Mouse (Mus musculus): Measurements from ENCODE around the gene Ift57. TPM values are rescaled to one million over a fixed set of nuclear protein-coding genes. Genes with fewer than 3 reads are reported as not detected.

The Ift57 gene
- polyA plus RNA-seq, 1 experiment from 2014 or later: 43.7 TPM

GRCm38 (mm10) chr16:49806920-49807319 lies 107.9 kb downstream of the Ift57 start:
- Histone ChIP-seq H3K4me3 (ENCODE audit: low read depth, low read length) (no peak overlapping the region), H3K27me3 (ENCODE audit: control insufficient read depth, insufficient read depth, low read depth, low read length) (no peaks in the 10 kb centered on the region), H3K9ac (ENCODE audit: low read depth, low read length) (no peak overlapping the region), H3K27ac (ENCODE audit: low read length) (no peak overlapping the region), H3K4me1 (ENCODE audit: control insufficient read depth, insufficient read depth, low read length) (peaks cover 8% of the 10 kb centered on the region), H3K4me2 (ENCODE audit: low read length) (no peak overlapping the region), H3K9me3 (replicated peaks; ENCODE audit: control insufficient read depth, low read length, poor library complexity, severe bottlenecking) (no peaks in the 10 kb centered on the region), H3K36me3 (ENCODE audit: control insufficient read depth, insufficient read depth, low read length) (no peaks in the 10 kb centered on the region)
- ATAC-seq: no peak
- WGBS: 87% methylated on average over 10 of the region's 10 CpGs

GRCm38 (mm10) chr16:49807419-49807841 lies 108.4 kb downstream of the Ift57 start:
- Histone ChIP-seq H3K9me3 (replicated peaks; ENCODE audit: control insufficient read depth, low read length, poor library complexity, severe bottlenecking) (no peaks in the 10 kb centered on the region), H3K36me3 (ENCODE audit: control insufficient read depth, insufficient read depth, low read length) (no peaks in the 10 kb centered on the region), H3K9ac (ENCODE audit: low read depth, low read length) (no peak overlapping the region), H3K27me3 (ENCODE audit: control insufficient read depth, insufficient read depth, low read depth, low read length) (no peaks in the 10 kb centered on the region), H3K4me1 (ENCODE audit: control insufficient read depth, insufficient read depth, low read length) (peaks cover 8% of the 10 kb centered on the region), H3K4me2 (ENCODE audit: low read length) (no peak overlapping the region), H3K27ac (ENCODE audit: low read length) (no peak overlapping the region), H3K4me3 (ENCODE audit: low read depth, low read length) (no peak overlapping the region)
- 77% methylated on average over 7 of the region's 7 CpGs for WGBS
- no peak for ATAC-seq

GRCm38 (mm10) chr16:49807862-49808430 lies 108.9 kb downstream of the Ift57 start:
- WGBS: 78% methylated on average over 18 of the region's 18 CpGs
- no peaks in the 10 kb centered on the region for H3K36me3 ChIP-seq (ENCODE audit: control insufficient read depth, insufficient read depth, low read length)
- no peaks in the 10 kb centered on the region for H3K9me3 ChIP-seq (replicated peaks; ENCODE audit: control insufficient read depth, low read length, poor library complexity, severe bottlenecking)
- no peak overlapping the region for H3K27ac ChIP-seq (ENCODE audit: low read length)
- ATAC-seq: no peak
- peaks cover 8% of the 10 kb centered on the region for H3K4me1 ChIP-seq (ENCODE audit: control insufficient read depth, insufficient read depth, low read length)
- no peak overlapping the region for H3K4me3 ChIP-seq (ENCODE audit: low read depth, low read length)
- no peaks in the 10 kb centered on the region for H3K27me3 ChIP-seq (ENCODE audit: control insufficient read depth, insufficient read depth, low read depth, low read length)
- no peak overlapping the region for H3K4me2 ChIP-seq (ENCODE audit: low read length)
- no peak overlapping the region for H3K9ac ChIP-seq (ENCODE audit: low read depth, low read length)

- Histone ChIP-seq H3K4me1 (ENCODE audit: control insufficient read depth, insufficient read depth, low read length) (no peaks in the 10 kb centered on the region), H3K4me2 (ENCODE audit: low read length) (no peak overlapping the region), H3K36me3 (ENCODE audit: control insufficient read depth, insufficient read depth, low read length) (no peaks in the 10 kb centered on the region), H3K4me3 (ENCODE audit: low read depth, low read length) (no peak overlapping the region), H3K9me3 (replicated peaks; ENCODE audit: control insufficient read depth, low read length, poor library complexity, severe bottlenecking) (no peaks in the 10 kb centered on the region), H3K9ac (ENCODE audit: low read depth, low read length) (no peak overlapping the region), H3K27ac (ENCODE audit: low read length) (no peak overlapping the region), H3K27me3 (ENCODE audit: control insufficient read depth, insufficient read depth, low read depth, low read length) (no peaks in the 10 kb centered on the region)
- WGBS: 80% methylated on average over 2 of the region's 2 CpGs
- ATAC-seq: no peak
These were observed 112.9 kb downstream of the Ift57 start for GRCm38 (mm10) chr16:49811897-49812296.

- H3K9ac ChIP-seq (ENCODE audit: low read depth, low read length): no peak overlapping the region
- ATAC-seq: no peak
These were observed 114.0 kb downstream of the Ift57 start for GRCm38 (mm10) chr16:49812821-49813616.

GRCm38 (mm10) chr16:49814419-49814818 lies 115.4 kb downstream of the Ift57 start:
- Histone ChIP-seq H3K36me3 (ENCODE audit: control insufficient read depth, insufficient read depth, low read length) (no peaks in the 10 kb centered on the region), H3K4me2 (ENCODE audit: low read length) (no peak overlapping the region), H3K27ac (ENCODE audit: low read length) (no peak overlapping the region), H3K27me3 (ENCODE audit: control insufficient read depth, insufficient read depth, low read depth, low read length) (no peaks in the 10 kb centered on the region), H3K9ac (ENCODE audit: low read depth, low read length) (no peak overlapping the region), H3K9me3 (replicated peaks; ENCODE audit: control insufficient read depth, low read length, poor library complexity, severe bottlenecking) (no peaks in the 10 kb centered on the region), H3K4me3 (ENCODE audit: low read depth, low read length) (no peak overlapping the region), H3K4me1 (ENCODE audit: control insufficient read depth, insufficient read depth, low read length) (no peaks in the 10 kb centered on the region)
- no peak for ATAC-seq
- 82% methylated on average over 4 of the region's 4 CpGs for WGBS

More at GRCm38 (mm10) chr16:49812821-49813616, 114.0 kb downstream of the Ift57 start:
- H3K9me3 ChIP-seq (replicated peaks; ENCODE audit: control insufficient read depth, low read length, poor library complexity, severe bottlenecking): no peaks in the 10 kb centered on the region
- no peak overlapping the region for H3K4me2 ChIP-seq (ENCODE audit: low read length)
- WGBS: 77% methylated on average over 10 of the region's 10 CpGs
- no peak overlapping the region for H3K27ac ChIP-seq (ENCODE audit: low read length)
- no peaks in the 10 kb centered on the region for H3K4me1 ChIP-seq (ENCODE audit: control insufficient read depth, insufficient read depth, low read length)
- H3K36me3 ChIP-seq (ENCODE audit: control insufficient read depth, insufficient read depth, low read length): no peaks in the 10 kb centered on the region
- no peak overlapping the region for H3K4me3 ChIP-seq (ENCODE audit: low read depth, low read length)
- no peaks in the 10 kb centered on the region for H3K27me3 ChIP-seq (ENCODE audit: control insufficient read depth, insufficient read depth, low read depth, low read length)

Other genes with a start within 250 kb of the Ift57 start
- gene Cd47, start 101.3 kb downstream of the Ift57 start, polyA plus RNA-seq (2015; fragmentation: Nextera tagmentation; extraction: Ambion mirVana): 157 and 169 TPM in 2 replicates

Measured in midbrain, embryonic 16.5 days (tissue).